Comparison of ENCODE assay signal across 8 mouse cellular contexts in the genomic region with DNA sequence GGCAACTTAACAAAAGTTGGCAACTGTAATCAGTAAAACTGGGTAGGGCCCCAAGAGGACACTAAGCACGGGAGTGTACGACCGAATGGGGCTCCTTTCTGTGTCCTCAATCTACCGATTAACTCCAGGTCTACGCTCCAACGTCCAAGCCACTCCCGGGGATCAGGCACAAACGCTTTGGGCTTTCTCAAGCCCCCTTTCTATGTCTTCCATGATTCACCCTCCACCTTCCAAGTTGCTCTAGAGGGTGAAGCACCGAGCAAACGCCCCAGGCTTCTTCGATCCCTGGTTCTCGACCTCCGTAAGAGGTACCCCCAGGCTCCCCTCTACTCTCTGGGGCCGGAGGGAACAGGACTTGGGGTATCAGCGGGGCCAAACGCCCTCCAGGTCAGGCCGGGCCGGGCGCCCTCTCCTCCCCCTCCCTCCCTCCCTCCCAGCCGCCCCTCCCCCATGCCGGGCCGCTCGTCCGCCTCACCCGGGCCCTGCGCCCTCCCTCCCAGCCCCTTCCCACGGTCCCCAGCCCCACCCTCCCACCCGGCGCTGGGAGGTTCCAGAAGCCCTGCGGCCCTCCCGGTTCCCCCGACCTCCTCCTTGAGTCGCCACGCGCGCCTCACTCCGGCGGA. TPM values are rescaled to one million over a fixed set of nuclear protein-coding genes. Genes with fewer than 3 reads are reported as not detected.
A peak's percentile ranks its signal among the peaks of the same experiment; 100 is the strongest.
DNase-seq lines count a peak whose midpoint lies in the region; ATAC-seq and TF ChIP-seq lines count a peak whose summit lies in the region.

No protein-coding gene starts in this region.

- H3K36me3 ChIP-seq in testis, adult 2 months (ENCODE audit: control insufficient read depth, insufficient read depth, low read length): no peaks in the 10 kb centered on the region
- no peaks in the 10 kb centered on the region; the same call in 1 of the 2 replicates for H3K36me3 ChIP-seq in forebrain, embryonic 11.5 days (ENCODE audit: control insufficient read depth, insufficient read depth, low read length)
- H3K36me3 ChIP-seq in intestine, embryonic 16.5 days (ENCODE audit: control insufficient read depth, insufficient read depth, low read length): no peaks in the 10 kb centered on the region

- no peak for TF ChIP-seq CTCF in testis, adult 2 months (IDR thresholded peaks at IDR 0.05; ENCODE audit: control insufficient read depth, insufficient read depth, insufficient replicate concordance, low read depth, low read length)

- peak; percentile 48 to 58 for DNase-seq in adrenal gland, adult 18-20 months (ENCODE audit: low spot score in 2 of 2)
- no peak for DNase-seq in adrenal gland, postnatal 14 days
- no peak for DNase-seq in testis, postnatal 14 days (ENCODE audit: low spot score)
- peak; percentile 90 for DNase-seq in forebrain, embryonic 11.5 days (ENCODE audit: low spot score)
- peak; percentile 27 for DNase-seq in lung, postnatal 10 days
- DNase-seq in spleen, postnatal 10 days (ENCODE audit: low spot score in 2 of 2): peak; percentile 57 to 60

- WGBS in forebrain, embryonic 11.5 days: under 1% methylated on average over 30 of the region's 38 CpGs
- WGBS in intestine, embryonic 16.5 days: under 1% methylated on average over 28 of the region's 38 CpGs

- peak overlapping the region; percentile 89 for H3K9ac ChIP-seq in forebrain, embryonic 11.5 days (ENCODE audit: low read length)
- peak overlapping the region; percentile 83 for H3K9ac ChIP-seq in intestine, embryonic 16.5 days (ENCODE audit: low read depth, low read length)

- H3K4me3 ChIP-seq in testis, adult 2 months (ENCODE audit: control insufficient read depth, low read depth, low read length): peak overlapping the region; percentile 100
- peak overlapping the region; percentile 78 for H3K4me3 ChIP-seq in forebrain, embryonic 11.5 days (ENCODE audit: low read depth, low read length)
- peak overlapping the region; percentile 71 for H3K4me3 ChIP-seq in intestine, embryonic 16.5 days (ENCODE audit: low read length)

- H3K4me2 ChIP-seq in forebrain, embryonic 11.5 days (ENCODE audit: low read depth, low read length, severe bottlenecking): peak overlapping the region; percentile 61
- peak overlapping the region; percentile 68 for H3K4me2 ChIP-seq in intestine, embryonic 16.5 days (ENCODE audit: low read depth, low read length)

- no peaks in the 10 kb centered on the region for H3K9me3 ChIP-seq in forebrain, embryonic 11.5 days (ENCODE audit: control insufficient read depth, low read length)
- H3K9me3 ChIP-seq in intestine, embryonic 16.5 days (ENCODE audit: control insufficient read depth, low read length): no peaks in the 10 kb centered on the region

- peak overlapping the region; percentile 100 for H3K27ac ChIP-seq in testis, adult 2 months (ENCODE audit: control insufficient read depth, insufficient read depth, low read depth, low read length)
- peak overlapping the region; percentile 98 for H3K27ac ChIP-seq in forebrain, embryonic 11.5 days (ENCODE audit: low read depth, low read length)
- peak overlapping the region; percentile 99 for H3K27ac ChIP-seq in intestine, embryonic 16.5 days (ENCODE audit: low read length)

- ATAC-seq in forebrain, embryonic 11.5 days (replicated peaks; ENCODE audit: low FRiP score): peak; percentile 79; the same call in 1 of the 2 replicates
- ATAC-seq in intestine, embryonic 16.5 days: peak; percentile 69

- peaks cover 6% of the 10 kb centered on the region for H3K4me1 ChIP-seq in testis, adult 2 months (ENCODE audit: control insufficient read depth, insufficient read depth, low read length)
- H3K4me1 ChIP-seq in forebrain, embryonic 11.5 days (replicated peaks; ENCODE audit: control insufficient read depth, insufficient read depth, low read length): peaks cover 6% of the 10 kb centered on the region; the same call in 1 of the 2 replicates
- peaks cover 13% of the 10 kb centered on the region for H3K4me1 ChIP-seq in intestine, embryonic 16.5 days (ENCODE audit: control insufficient read depth, insufficient read depth, low read length)

- no peaks in the 10 kb centered on the region for H3K27me3 ChIP-seq in testis, adult 2 months (ENCODE audit: control insufficient read depth, insufficient read depth, low read length)
- H3K27me3 ChIP-seq in forebrain, embryonic 11.5 days (ENCODE audit: control insufficient read depth, insufficient read depth, low read length): no peaks in the 10 kb centered on the region
- H3K27me3 ChIP-seq in intestine, embryonic 16.5 days (replicated peaks; ENCODE audit: control insufficient read depth, insufficient read depth, low read length): no peaks in the 10 kb centered on the region

- TF ChIP-seq POLR2A in testis, adult 2 months (IDR thresholded peaks at IDR 0.05; ENCODE audit: control insufficient read depth, low read depth, low read length): no peak

RNA-seq across cellular contexts. Expression of gene Tfg, which starts 0.6 kb away (rescaled TPM):
- 10 to 100 TPM; 57.8 to 59.5 TPM for total RNA-seq in adrenal gland, adult 18-20 months (2021)
- 67.6 and 73.2 TPM in 2 replicates for total RNA-seq in adrenal gland, postnatal 14 days (2021)
- polyA plus RNA-seq in testis, adult 2 months (2012; rRNA removed): 67.1 and 77.2 TPM in 2 replicates
- polyA plus RNA-seq in forebrain, embryonic 11.5 days (2014; fragmentation: Nextera tagmentation; extraction: Ambion mirVana): 200 and 208 TPM in 2 replicates
- polyA plus RNA-seq in intestine, embryonic 16.5 days (2015; fragmentation: Nextera tagmentation; extraction: Ambion mirVana): 303 and 353 TPM in 2 replicates

Comparison
In these comparisons a context has a peak if more than half of its experiments do, and no peak if none do; other contexts are left out.
1. DNase-seq: peak in adrenal gland, adult 18-20 months (2 of 2), forebrain, embryonic 11.5 days (single experiment), lung, postnatal 10 days (single experiment) and spleen, postnatal 10 days (2 of 2); none in adrenal gland, postnatal 14 days (single experiment) and testis, postnatal 14 days (single experiment).
2. Peak in every context shown above with its lines, with median percentiles within 50 percentile points of each other: H3K27ac ChIP-seq and H3K4me3 ChIP-seq.